Mouse (Mus musculus): Measurements from ENCODE around the gene Spn. TPM values are rescaled to one million over a fixed set of nuclear protein-coding genes. Genes with fewer than 3 reads are reported as not detected.

The Spn gene
- total and polyA plus RNA-seq, 2 experiments: 0.28 to 0.88 TPM

DNA sequence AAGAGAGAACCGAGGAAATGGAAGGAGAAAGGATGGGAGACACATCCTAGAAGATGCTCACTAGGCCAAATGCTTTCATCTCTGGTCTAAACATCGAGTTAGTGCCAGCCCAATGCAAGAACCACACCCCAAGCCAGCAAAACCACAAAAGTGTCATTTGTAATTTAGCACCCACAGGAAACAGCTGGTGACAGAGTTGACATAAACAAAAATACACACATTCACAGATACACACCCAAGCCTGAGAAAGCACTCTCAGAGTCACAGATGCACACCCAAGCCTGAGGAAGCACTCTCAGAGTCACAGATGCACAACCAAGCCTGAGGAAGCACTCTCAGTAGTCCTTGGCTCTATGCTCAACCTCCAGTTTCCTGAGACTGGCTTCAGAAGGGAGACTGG lies 43.2 kb upstream of the Spn start:
- 64% methylated on average over 2 of the region's 2 CpGs for WGBS
- Histone ChIP-seq H3K27ac (replicated peaks; ENCODE audit: insufficient read depth, low read depth, low read length) (no peak overlapping the region), H3K27me3 (ENCODE audit: control insufficient read depth, insufficient read depth, low read length) (no peaks in the 10 kb centered on the region)

DNA sequence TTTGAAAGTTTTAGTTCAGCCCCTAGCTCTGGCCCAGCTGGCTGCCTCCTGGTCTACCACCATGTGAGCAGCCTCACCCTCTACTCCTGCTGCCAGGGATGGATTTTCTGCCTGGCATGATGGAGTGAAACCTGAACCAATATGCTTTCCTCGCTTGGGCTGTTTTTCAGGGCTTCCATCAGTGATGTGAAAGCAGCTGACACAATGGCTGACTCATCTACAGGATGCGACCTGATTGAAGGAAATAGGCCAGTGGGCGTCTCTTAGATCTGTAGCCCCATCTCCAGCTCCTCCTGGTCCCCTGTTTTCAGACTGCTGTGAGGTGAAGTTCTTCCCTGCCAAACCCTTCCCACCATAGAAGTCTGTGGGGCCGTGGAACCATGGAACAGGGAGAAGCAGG lies 39.3 kb upstream of the Spn start:
- Histone ChIP-seq H3K4me3 (ENCODE audit: insufficient read depth, low read depth, low read length) (no peak overlapping the region), H3K36me3 (ENCODE audit: control insufficient read depth, insufficient read depth, low read length) (no peaks in the 10 kb centered on the region), H3K27ac (replicated peaks; ENCODE audit: insufficient read depth, low read depth, low read length) (no peak overlapping the region), H3K27me3 (ENCODE audit: control insufficient read depth, insufficient read depth, low read length) (no peaks in the 10 kb centered on the region), H3K79me2 (ENCODE audit: control insufficient read depth, insufficient read depth, low read length) (no peaks in the 10 kb centered on the region), H3K4me1 (ENCODE audit: control insufficient read depth, insufficient read depth, low read length) (no peaks in the 10 kb centered on the region), H3K9ac (ENCODE audit: low read depth, low read length) (no peak overlapping the region)
- WGBS: 81% methylated on average over 4 of the region's 4 CpGs
- DNase-seq (ENCODE audit: extremely low read depth, low read depth, low spot score): no peak
- TF ChIP-seq POLR2A (IDR thresholded peaks at IDR 0.05; ENCODE audit: extremely low read depth, insufficient read depth, low read length): no peak
- TF ChIP-seq CTCF (IDR thresholded peaks at IDR 0.05; ENCODE audit: low read depth, low read length): no peak

More for the DNA sequence above, 43.2 kb upstream of the Spn start:
- Histone ChIP-seq H3K4me3 (ENCODE audit: insufficient read depth, low read depth, low read length) (no peak overlapping the region), H3K36me3 (ENCODE audit: control insufficient read depth, insufficient read depth, low read length) (no peaks in the 10 kb centered on the region), H3K9ac (ENCODE audit: low read depth, low read length) (no peak overlapping the region), H3K79me2 (ENCODE audit: control insufficient read depth, insufficient read depth, low read length) (no peaks in the 10 kb centered on the region), H3K4me1 (ENCODE audit: control insufficient read depth, insufficient read depth, low read length) (no peaks in the 10 kb centered on the region; the same call in 1 of the 2 replicates)
- DNase-seq (ENCODE audit: extremely low read depth, low read depth, low spot score): no peak
- TF ChIP-seq POLR2A (IDR thresholded peaks at IDR 0.05; ENCODE audit: extremely low read depth, insufficient read depth, low read length): no peak
- TF ChIP-seq CTCF (IDR thresholded peaks at IDR 0.05; ENCODE audit: low read depth, low read length): no peak

DNA sequence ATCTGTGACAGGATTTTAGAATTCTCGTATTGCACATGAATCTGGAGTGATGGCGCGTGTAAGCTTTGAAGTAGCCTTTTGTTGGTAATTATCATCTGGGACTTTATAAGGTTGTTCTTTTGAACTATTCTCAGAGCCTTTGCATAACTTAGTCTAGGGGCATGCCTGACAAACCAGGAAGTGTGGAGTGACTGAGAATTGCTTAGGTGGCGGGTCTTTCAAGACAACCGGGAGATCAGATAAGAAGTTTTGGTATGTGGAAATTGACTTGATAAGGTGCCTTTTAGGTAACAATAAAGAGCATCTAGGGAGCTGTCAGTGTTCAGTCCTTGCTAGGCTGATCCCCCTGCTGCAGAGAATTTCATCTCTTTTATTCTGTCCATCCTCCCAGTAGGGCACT lies 28.9 kb upstream of the Spn start:
- Histone ChIP-seq H3K9ac (ENCODE audit: low read depth, low read length) (no peak overlapping the region), H3K4me3 (ENCODE audit: insufficient read depth, low read depth, low read length) (no peak overlapping the region), H3K4me1 (ENCODE audit: control insufficient read depth, insufficient read depth, low read length) (no peaks in the 10 kb centered on the region), H3K79me2 (ENCODE audit: control insufficient read depth, insufficient read depth, low read length) (no peaks in the 10 kb centered on the region), H3K27ac (replicated peaks; ENCODE audit: insufficient read depth, low read depth, low read length) (no peak overlapping the region), H3K27me3 (ENCODE audit: control insufficient read depth, insufficient read depth, low read length) (no peaks in the 10 kb centered on the region), H3K36me3 (ENCODE audit: control insufficient read depth, insufficient read depth, low read length) (no peaks in the 10 kb centered on the region)
- 91% methylated on average over 5 of the region's 5 CpGs for WGBS
- TF ChIP-seq CTCF (IDR thresholded peaks at IDR 0.05; ENCODE audit: low read depth, low read length) (no peak), POLR2A (IDR thresholded peaks at IDR 0.05; ENCODE audit: extremely low read depth, insufficient read depth, low read length) (no peak)
- no peak for DNase-seq (ENCODE audit: extremely low read depth, low read depth, low spot score)

DNA sequence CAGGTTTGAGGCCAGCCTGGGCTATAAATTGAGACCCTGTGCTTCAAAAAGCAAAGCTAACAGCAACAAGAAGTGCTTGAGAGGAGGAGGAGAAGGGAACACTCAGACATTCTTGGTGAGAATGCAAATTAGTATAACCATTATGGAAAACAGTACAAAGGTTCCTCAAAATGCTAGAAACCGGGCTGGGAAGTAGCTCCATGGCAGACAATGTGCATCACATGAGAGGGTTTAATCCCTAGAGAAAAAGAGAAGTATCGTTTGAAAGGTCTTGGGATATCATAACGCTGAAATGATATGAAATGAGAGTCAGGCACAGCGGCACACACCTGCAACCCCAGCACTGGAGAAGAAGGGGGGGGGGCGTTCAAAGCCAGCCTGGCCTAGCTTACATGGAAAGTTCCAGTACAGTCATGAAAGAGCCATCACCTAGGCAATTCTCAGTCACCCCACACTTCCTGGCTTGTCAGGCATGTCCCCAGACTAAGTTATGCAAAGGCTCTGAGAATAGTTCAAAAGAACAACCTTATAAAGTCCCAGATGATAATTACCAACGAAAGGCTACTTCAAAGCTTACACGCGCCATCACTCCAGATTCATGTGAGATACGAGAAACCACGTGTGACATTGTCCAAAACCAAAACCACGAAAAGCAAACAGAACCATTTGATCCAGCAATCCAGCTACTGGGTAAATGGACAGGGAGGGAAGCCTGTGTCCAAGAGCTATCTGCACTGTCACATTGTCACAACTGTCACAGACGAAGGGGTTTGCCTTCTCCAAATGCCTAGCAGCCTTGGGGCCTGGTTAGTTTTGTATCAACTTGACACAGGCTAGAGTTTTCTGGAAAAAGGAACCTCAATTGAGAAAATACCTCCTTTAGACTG lies 28.2 kb upstream of the Spn start:
- no peaks in the 10 kb centered on the region for H3K27me3 ChIP-seq (ENCODE audit: control insufficient read depth, insufficient read depth, low read length)
- H3K4me3 ChIP-seq (ENCODE audit: insufficient read depth, low read depth, low read length): no peak overlapping the region
- H3K9ac ChIP-seq (ENCODE audit: low read depth, low read length): no peak overlapping the region
- 87% methylated on average over 12 of the region's 12 CpGs for WGBS
- no peak overlapping the region for H3K27ac ChIP-seq (replicated peaks; ENCODE audit: insufficient read depth, low read depth, low read length)
- H3K79me2 ChIP-seq (ENCODE audit: control insufficient read depth, insufficient read depth, low read length): no peaks in the 10 kb centered on the region
- H3K4me1 ChIP-seq (ENCODE audit: control insufficient read depth, insufficient read depth, low read length): no peaks in the 10 kb centered on the region
- no peak for TF ChIP-seq POLR2A (IDR thresholded peaks at IDR 0.05; ENCODE audit: extremely low read depth, insufficient read depth, low read length)
- TF ChIP-seq CTCF (IDR thresholded peaks at IDR 0.05; ENCODE audit: low read depth, low read length): no peak
- DNase-seq (ENCODE audit: extremely low read depth, low read depth, low spot score): peak; percentile 16
- H3K36me3 ChIP-seq (ENCODE audit: control insufficient read depth, insufficient read depth, low read length): no peaks in the 10 kb centered on the region

DNA sequence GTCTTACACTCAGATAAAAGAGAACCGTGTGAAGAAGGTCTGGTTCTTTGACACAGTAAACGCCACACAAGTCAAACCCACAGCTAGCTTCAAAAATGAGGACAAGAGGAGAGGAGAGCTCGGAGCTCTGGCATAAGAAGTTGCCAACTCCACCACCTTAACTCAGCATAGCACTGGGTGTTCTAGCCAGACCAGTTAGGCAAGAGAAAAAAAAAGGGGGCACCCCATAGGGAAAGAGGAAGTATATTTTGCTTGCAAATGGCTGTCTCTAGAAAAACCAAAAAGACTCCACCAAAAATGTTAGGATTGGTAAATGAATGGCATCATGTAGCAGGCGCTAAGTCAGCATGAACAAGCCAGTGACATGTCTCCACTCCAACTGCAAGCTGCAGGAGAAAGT lies 26.4 kb upstream of the Spn start:
- H3K36me3 ChIP-seq (ENCODE audit: control insufficient read depth, insufficient read depth, low read length): no peaks in the 10 kb centered on the region
- H3K27me3 ChIP-seq (ENCODE audit: control insufficient read depth, insufficient read depth, low read length): no peaks in the 10 kb centered on the region
- no peak overlapping the region for H3K9ac ChIP-seq (ENCODE audit: low read depth, low read length)
- no peak overlapping the region for H3K27ac ChIP-seq (replicated peaks; ENCODE audit: insufficient read depth, low read depth, low read length)
- 83% methylated on average over 4 of the region's 4 CpGs for WGBS
- TF ChIP-seq POLR2A (IDR thresholded peaks at IDR 0.05; ENCODE audit: extremely low read depth, insufficient read depth, low read length): no peak
- no peak for TF ChIP-seq CTCF (IDR thresholded peaks at IDR 0.05; ENCODE audit: low read depth, low read length)
- no peaks in the 10 kb centered on the region for H3K79me2 ChIP-seq (ENCODE audit: control insufficient read depth, insufficient read depth, low read length)
- no peaks in the 10 kb centered on the region for H3K4me1 ChIP-seq (ENCODE audit: control insufficient read depth, insufficient read depth, low read length)
- no peak for DNase-seq (ENCODE audit: extremely low read depth, low read depth, low spot score)
- H3K4me3 ChIP-seq (ENCODE audit: insufficient read depth, low read depth, low read length): no peak overlapping the region

DNA sequence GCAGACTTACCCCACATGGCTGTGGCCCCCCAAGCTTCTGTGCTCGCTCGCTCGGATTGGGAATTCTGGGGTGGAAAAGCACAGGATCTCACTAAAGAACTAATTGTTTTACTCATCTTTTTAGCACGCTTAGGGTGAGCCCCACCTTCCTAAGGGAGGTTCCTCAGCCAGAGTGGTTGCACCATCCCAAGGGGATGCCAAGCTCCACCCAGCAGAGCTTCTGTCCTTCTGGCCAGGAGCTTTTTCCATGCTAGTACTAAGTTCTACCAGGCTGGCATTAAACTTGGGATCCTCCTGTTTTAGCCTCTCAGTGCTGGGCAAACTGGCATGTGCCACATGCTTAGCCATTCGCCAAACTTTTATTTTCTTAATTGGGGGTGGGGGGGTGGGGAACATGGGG lies 24.9 kb upstream of the Spn start:
- H3K79me2 ChIP-seq (ENCODE audit: control insufficient read depth, insufficient read depth, low read length): no peaks in the 10 kb centered on the region
- no peak overlapping the region for H3K4me3 ChIP-seq (ENCODE audit: insufficient read depth, low read depth, low read length)
- WGBS: 74% methylated on average over 5 of the region's 5 CpGs
- no peak overlapping the region for H3K27ac ChIP-seq (replicated peaks; ENCODE audit: insufficient read depth, low read depth, low read length)
- no peaks in the 10 kb centered on the region for H3K4me1 ChIP-seq (ENCODE audit: control insufficient read depth, insufficient read depth, low read length)
- H3K27me3 ChIP-seq (ENCODE audit: control insufficient read depth, insufficient read depth, low read length): no peaks in the 10 kb centered on the region
- H3K9ac ChIP-seq (ENCODE audit: low read depth, low read length): no peak overlapping the region
- peak; percentile 82 for DNase-seq (ENCODE audit: extremely low read depth, low read depth, low spot score)
- no peak for TF ChIP-seq POLR2A (IDR thresholded peaks at IDR 0.05; ENCODE audit: extremely low read depth, insufficient read depth, low read length)
- no peak for TF ChIP-seq CTCF (IDR thresholded peaks at IDR 0.05; ENCODE audit: low read depth, low read length)
- H3K36me3 ChIP-seq (ENCODE audit: control insufficient read depth, insufficient read depth, low read length): no peaks in the 10 kb centered on the region
